Mouse (Mus musculus): Measurements from ENCODE around the gene Fkbp8.

Fkbp8 gene

DNA sequence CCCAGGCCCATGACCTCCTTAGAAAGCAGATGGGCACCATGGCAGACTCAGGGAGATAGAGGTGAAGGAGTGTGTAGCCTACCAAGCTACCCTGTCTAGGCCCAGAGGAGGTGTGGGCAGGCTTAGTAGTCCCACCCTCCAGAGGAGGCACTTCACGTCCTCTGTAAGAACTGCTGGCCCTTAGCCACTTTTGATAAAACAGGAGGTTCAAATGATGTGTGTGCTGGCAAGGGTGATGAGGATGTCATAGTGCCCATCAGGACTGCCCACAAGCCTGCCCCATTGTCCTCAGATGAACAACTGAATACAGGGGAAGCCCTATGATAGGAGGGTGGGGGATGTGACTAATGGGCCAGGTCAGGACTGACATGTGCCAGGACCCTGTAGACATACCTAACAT is 25.3 kb downstream of the Fkbp8 start:
- in situ Hi-C loops (cut with MboI; ENCODE audit: low sequenced_read_pairs), result no loop called here

DNA sequence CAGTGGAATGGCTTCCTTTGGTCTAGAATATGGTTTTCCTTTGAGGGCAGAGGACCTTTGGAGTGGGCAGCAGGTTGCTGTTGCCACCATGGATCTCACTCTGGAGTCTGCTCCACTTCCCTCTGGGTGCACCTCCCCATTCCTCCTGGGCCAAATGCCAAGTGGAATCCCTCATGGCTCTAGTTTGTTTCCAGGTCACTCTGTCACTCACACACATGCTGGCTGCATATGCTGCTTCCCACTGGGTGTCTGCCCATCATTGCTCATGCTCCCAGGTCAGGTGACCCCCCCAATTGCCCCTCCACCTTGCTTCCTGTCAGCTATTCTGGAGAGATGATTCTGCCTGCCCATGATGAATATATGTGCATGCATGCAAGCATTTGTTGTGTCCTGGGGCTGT is 26.2 kb downstream of the Fkbp8 start:
- in situ Hi-C loops (cut with MboI; ENCODE audit: low sequenced_read_pairs), result no loop called here

DNA sequence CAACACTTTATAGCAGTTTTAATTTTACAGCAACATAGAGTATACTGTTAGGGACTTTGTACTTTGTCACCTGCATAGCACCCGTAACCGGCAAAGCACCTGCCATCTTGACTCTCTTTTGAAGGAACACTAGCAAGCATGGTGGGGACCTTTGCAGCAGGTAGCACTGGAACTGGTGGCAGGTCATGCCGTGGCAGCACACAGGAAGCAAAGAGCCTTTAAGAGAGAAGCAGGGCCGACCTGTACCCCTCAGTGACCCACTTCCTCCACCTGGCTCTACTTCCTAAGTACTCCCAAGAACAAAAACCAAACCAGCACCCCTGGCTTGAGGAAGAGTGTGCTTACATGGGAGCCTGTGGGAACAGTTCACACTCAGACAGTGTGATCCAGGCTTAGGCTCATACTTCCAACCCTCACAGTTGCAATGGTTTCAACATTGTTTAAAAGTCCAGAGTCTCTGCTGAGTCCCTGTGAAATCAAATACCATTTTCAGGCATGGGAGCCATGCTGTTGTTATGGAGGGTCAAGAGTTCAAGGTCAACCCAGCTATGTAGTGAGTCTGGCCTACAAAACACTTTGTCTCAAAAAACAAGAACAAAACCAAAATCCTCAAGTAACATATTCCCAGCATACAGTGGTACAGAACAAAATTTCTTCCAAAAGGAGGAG is 27.7 kb downstream of the Fkbp8 start:
- in situ Hi-C loops (cut with MboI; ENCODE audit: low sequenced_read_pairs), result no loop called here

DNA sequence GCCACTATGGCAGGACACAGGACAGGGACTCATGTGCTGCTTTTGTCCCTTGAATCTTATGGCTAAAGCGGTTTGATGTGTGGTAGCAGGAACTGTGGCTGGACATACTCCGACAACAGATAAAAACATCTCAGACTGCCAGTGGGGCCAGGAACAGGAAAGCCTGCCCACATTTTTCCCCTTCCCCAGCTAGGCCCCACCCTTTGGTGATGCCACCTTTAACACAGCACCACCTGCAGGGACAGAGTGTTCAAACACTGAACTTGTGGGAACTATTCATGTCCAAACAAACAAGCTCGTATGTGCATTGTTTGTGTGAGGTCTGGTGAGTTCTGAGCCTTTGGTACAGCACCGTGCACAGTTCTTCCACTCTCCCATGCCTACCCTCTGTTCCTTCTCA is 30.8 kb downstream of the Fkbp8 start:
- in situ Hi-C loops (cut with MboI; ENCODE audit: low sequenced_read_pairs), result no loop called here

DNA sequence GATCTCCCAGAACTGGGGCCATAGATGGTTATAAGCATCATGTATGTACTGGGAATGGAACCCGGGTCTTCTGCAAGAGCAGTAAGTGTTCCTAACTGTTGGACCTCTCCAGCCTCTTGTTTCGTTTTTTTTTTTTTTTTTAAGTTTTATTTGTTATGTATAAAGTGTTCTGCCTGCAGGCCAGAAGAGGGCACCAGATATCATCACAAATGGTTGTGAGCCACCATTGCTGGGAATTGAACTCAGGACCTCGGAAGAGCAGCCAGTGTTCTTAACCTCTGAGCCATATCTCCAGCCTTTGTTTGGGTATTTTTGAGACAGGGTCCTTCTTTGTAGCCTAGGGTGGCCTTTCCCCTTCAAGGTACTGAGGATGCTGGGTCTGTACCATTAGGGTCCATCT is 31.5 kb downstream of the Fkbp8 start:
- in situ Hi-C loops (cut with MboI; ENCODE audit: low sequenced_read_pairs), result no loop called here

DNA sequence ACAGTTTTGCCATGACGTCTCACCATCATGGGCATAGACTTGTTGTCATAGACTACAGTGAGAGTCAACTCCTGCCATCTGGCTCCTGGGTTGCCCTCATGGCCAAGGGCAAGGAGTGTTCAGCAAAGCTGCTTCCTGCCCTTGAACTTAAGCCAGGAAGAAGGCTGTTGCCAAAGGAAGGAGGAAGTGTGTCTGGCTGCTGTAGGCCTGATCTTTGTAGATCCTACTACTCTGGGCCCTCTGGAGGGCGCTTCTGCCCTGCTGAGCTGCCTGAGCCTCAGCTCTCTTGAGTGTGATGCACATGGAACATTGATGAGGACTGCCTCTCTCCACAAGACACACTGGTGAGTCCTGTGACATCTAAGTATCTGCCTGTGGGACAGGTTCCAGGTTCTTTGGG is 32.6 kb downstream of the Fkbp8 start:
- in situ Hi-C loops (cut with MboI; ENCODE audit: low sequenced_read_pairs), result no loop called here

DNA sequence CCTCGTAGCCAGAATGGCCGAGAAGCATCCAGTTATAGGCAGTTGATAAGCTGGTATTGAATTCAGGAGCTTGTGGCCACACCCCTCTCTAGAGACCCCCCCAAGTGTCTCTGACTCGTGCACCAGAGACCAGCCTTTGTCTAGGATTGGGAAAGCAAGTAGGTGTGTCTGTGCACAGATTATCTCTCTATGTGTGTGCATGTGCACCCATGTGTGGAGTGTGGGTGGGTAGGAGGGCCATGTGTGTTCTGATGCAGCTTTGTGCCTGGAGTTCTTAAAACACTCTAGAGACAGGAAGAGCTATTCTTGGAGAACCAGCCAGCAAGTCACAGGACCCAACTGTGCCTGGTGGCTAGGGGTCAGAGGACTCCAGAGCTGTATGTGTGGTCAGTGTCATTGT is 33.0 kb downstream of the Fkbp8 start:
- in situ Hi-C loops (cut with MboI; ENCODE audit: low sequenced_read_pairs), result no loop called here

DNA sequence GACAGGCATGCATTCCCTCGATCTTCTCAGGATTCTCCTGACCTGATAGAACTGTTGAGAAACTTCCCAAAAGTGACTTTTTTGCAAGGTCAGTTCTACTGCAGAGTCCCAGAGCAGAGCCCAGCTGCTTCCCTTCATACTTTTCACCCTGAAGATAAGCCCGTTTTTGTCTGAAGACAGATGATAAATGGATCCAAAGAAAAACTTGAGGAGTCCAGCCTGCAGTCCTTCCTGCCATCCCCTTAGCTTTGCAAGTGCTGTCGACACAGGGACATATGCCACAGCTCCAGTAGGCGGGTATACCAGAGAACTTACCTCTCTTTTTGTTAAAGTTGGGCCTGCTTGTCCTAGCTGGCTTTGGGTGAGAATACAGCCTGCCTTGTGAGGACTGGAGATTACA is 33.8 kb downstream of the Fkbp8 start:
- in situ Hi-C loops (cut with MboI; ENCODE audit: low sequenced_read_pairs), result no loop called here

DNA sequence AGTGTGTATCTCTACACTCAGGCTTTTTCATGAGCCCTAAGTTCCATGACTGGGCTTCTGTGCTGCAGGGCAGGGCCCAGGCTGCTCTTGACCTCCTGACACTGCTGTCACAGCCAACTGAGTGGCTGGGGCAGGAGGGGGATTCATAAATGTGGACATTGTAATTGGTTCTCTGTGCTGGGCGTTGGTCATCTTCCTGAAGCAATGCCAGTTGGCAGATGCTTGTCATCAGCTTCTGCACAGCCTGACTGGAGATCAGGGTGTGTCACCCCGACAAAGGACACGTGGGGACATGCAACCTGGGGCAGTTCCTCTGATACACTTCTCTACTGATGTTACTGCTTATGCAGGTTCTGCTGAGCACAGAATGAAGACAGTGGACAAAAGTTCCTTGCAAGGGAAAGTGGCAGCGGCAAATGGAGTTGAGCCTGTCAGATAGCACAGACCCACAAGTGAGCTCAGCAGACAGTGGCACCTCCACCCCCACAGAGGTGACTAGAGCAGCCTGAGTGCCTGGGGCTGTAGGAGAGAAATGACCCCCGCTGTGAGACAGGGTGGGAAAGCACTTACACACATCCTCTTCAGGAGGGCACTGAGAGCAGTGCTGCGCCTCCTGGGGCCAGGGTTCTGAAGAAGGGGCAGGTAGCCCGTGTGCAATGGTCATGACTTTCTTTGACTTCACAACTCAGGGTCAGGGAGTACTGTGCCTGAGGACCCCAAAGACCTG is 34.4 kb downstream of the Fkbp8 start:
- in situ Hi-C loops (cut with MboI; ENCODE audit: low sequenced_read_pairs), result no loop called here

DNA sequence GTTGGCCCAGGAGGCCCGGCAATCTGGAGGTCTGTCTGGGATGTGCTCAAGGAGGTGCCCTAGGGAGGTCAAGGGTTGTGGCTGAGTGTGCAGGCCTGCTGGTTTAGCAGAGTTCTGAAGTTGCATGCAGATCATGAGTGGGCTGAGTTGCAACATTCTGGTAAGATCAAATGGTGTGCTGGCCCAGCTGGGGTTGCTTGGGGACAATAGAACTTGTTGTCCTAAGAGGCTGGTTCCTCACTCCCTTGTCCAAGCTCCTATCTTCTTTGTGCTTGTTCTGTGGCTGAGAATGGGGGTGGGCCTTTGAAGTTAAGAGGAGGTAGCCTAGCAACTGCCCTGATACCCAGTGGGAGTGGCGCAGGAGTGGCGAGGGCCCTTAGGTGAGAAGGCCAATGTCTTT is 35.3 kb downstream of the Fkbp8 start:
- in situ Hi-C loops (cut with MboI; ENCODE audit: low sequenced_read_pairs), result no loop called here

DNA sequence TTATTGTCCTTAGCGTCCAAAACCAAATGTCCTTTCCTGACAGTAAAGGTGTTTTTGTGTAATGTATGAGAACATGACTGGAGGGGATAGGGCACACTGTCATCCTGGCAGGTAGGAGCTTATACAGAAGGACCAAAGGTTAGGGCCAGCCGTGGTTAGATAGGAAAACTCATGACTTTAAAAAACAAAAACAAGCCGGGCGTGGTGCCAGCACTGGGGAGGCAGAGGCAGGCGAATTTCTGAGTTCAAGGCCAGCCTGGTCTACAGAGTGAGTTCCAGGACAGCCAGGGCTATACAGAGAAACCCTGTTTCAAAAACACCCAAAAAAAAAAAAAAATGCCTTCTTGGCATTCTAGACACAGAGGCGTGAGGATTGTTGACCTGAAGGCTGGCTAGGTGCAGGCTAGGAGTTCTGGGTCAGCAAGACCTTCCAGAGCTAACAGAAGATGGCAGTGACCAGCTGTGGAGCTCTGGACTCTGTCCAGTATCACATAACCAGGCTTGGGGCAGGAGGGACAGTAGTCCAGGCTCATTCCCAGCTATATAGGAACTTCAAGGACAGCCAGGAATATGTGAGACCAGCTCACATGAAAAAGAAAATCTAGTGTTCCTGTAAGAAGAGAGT is 36.4 kb downstream of the Fkbp8 start:
- in situ Hi-C loops (cut with MboI; ENCODE audit: low sequenced_read_pairs), result no loop called here

DNA sequence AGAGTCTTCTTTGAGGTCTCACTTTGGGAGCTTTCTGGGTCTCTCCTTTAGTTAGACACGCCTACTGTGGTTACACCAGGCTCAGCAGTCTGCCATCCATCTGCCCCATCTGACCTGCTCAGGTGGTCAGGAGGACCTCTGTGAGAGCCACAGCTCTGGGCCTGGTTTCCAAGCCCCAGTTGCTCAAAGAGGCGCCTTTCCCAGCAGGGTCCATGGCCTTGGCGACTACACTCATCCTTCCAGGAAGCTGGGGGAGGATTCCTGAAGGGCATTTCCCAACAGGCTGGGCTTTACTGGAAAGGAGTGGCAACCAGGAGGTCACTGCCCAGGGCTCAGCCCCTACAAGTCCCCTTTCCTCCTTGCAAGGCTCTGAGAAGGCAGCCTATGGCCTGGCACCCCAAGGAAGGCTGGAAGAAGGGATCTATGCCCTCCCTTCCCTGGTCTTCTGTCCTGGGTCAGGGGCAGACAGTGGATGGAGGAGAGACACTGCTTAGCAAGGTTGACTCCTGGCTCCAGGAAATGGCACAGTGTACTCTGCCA is 37.2 kb downstream of the Fkbp8 start:
- in situ Hi-C loops (cut with MboI; ENCODE audit: low sequenced_read_pairs), result no loop called here

- in situ Hi-C loops (cut with MboI; ENCODE audit: low sequenced_read_pairs), result no loop called here
Observed at GRCm38 (mm10) chr8:70565561-70565960, 38.0 kb downstream of the Fkbp8 start.

DNA sequence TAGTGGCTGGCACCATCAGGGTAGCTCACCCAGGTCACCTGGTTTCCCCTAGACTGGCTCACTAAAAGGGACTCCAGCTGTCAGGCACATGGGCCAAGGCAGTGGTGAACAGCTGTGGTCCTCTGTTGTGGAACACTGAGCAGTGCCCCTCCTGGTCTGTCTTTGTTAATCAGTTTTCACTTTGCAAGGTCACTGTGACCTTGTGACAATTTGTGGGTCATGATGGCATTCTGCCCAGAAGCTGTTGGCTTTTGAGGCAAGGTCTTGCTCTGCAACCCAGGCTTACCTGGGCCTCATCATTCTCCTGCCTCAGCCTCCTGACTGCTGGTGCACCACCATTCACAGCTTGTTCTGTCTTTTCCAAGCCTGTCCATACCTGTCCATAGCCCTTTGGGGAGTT is 42.8 kb downstream of the Fkbp8 start:
- in situ Hi-C loops (cut with MboI; ENCODE audit: low sequenced_read_pairs), result no loop called here

GRCm38 (mm10) chr8:70570990-70571389 is 43.5 kb downstream of the Fkbp8 start:
- in situ Hi-C loops (cut with MboI; ENCODE audit: low sequenced_read_pairs), result no loop called here

DNA sequence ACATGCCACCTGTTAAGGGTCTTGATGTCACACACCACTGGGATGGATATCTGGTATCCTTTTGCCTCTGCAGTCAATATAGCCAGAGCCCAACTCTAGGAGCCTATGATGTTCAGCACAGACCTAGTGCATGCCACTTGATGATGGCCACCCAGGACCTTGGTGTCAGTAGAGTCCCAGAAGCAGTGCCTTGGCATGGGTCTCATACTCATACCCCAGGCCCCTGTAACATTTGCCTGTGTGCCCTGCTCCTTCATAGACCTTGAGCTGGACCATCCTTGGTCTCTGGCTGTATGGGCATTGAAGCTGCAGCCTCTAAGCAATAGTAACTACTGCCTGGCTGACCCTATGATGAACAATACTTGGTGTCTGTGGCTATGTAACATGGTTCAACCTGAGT is 46.8 kb downstream of the Fkbp8 start:
- in situ Hi-C loops (cut with MboI; ENCODE audit: low sequenced_read_pairs), result no loop called here

DNA sequence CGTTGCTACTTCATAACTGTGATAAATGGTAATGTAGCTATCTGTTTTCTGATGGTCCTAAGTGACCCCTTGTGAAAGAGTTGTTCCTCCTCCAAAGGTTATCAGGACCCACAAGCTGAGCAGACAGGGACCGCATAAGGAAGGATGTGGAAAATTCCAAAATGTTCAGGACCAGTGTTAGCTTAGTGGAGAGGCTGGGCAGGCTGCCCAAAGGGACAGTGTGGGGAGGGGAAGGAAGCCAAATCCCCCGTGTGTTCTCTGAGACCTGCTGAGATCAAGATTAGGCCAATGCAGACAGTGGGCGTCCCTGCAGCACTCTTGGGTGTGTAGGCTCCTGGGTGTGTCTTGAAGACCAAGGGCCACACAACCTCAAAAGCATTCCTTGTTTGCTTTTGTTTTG is 47.4 kb downstream of the Fkbp8 start:
- in situ Hi-C loops (cut with MboI; ENCODE audit: low sequenced_read_pairs), result no loop called here

DNA sequence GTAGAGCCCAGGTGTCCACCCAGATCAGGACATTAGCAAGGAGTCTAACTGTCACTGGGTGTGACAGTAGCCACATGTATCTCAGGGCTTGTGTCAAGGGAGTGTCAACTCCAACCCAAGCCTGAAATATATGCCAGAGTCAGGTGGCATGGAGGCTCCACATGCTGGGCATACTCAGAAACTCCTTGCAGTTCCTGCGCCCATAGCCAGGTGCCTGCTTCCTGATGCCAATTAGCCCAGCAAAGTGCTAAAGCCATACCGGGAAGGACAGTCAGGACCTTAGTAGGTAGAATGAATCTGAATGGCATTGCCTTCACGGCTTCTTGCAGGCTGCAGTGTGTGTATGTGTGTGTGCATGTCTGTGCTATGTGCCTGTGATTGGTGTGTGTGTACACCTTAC is 49.7 kb downstream of the Fkbp8 start:
- in situ Hi-C loops (cut with MboI; ENCODE audit: low sequenced_read_pairs), result no loop called here

DNA sequence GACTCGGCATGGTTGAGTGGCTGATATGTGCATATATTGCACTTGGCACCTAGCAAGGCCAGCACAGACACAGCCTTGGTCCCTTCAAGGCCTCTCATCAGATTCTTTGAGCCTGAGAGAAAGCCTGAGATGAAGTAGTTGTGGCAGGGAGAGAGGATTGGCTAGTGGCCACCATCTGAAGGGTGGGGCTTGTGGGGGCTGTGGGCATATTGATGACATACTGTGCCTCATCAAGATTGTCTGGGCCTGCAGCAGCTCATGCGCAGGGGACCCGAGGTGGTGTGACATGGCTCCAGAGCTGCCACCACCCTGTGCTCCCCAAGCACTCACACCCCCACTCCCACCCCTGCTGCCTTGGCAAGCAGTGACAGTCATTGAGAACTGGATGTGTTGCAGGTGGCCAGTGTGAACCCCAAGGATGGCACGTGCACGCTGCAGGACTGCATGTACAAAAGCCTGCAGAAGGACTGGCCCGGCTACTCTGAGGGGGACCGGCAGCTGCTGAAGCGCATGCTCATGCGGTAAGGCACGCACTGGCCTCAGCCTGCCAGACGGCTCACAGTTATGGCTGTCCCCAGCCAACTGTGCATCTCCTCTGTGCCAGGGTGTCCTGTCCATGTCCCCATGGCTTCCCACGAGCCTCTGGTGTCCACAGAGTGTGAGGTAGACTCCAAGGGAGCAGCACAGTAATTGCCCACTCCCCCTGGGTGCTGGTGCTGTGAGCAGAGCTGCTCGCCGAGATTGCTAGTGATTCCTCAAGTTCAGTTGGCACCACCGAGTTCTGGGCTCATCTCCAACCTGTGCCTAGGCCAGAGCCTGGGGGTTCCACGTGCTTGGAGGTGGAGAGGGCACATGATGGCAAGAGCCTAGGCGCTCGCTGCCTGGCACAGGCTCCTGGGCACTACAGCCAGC is 56.2 kb downstream of the Fkbp8 start:
- in situ Hi-C loops (cut with MboI; ENCODE audit: low sequenced_read_pairs), result no loop called here

DNA sequence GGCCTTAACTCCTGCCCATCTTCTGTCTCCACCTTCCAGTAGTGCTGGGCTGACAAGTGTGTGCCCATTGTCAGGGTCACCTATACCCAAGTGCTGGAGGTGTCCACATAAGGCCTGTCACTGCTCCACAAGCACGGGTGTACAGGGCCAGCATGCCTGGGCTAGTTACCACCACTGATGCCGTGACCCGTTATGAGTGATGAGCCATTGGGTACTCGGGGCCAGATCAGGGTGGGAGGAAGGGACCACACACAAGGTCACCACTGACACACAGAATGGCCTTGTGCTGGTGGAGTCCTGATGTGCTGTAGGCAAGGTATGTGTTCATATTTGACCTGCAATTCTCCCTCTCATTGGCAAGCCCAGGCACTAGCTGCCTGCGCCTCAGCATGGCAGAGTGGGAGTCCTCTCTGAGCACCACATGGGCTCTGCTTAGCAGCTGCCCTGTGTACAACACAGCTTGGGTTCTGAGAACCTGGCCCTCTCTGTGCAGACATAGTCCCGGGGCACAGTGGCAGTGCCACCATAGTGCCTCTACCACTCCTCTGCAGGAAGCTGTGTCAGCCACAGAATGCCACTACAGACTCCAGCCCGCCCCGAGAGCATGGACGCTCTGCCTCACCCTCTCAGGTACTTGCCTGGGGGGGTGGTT is 57.2 kb downstream of the Fkbp8 start:
- in situ Hi-C loops (cut with MboI; ENCODE audit: low sequenced_read_pairs), result no loop called here
